Mouse (Mus musculus) thymus, postnatal 25 days (tissue): ENCODE results near the gene Spry1.

Source experiments
- DNase-seq: peaks from one replicate; pipeline ENCODE4 v3.0.0; 2022

Gene Spry1

DNA sequence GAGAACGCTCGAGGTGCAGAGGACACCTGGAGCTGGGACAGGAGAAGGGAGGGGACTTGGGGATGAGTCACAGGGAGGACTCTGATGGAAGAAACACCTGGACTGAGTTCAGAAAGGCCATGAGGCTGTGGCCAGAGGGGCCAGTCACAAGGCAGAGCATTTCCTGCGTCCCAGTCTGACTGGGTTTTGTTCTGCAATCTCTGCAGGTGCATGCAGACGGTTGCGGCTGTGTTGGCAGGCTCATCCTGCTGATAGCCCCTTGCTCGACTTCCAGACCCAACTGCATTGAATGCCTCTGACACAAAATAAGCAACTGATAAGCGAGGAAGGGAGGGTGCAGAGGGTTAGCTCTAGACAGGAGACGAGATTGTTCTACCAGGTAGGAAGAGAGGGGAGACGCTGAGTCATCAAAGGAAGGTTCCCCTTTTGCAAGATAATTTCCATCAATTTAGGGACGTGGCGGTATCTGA, 35.3 kb downstream of the Spry1 start:
- DNase-seq, result peak; percentile 26

DNA sequence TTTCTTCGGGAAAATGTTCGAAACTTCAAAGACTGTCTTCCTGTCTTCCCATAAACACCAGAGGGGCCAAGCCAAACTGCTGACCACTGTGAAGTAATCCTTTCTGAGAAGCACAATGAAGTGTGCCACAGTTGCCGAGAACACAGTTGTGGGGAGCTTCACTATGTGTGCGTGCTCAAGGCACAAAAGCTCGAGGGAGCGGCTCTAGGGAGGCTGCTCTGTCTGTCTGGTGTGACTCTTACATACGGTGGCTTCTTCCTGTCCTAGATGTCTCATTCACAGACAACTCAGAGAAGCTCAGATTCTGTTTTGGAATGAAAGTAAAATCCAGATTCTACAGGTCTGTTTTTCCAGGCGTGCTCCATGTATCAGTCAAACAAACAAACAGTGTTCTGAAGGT, 36.5 kb downstream of the Spry1 start:
- no peak for DNase-seq

DNA sequence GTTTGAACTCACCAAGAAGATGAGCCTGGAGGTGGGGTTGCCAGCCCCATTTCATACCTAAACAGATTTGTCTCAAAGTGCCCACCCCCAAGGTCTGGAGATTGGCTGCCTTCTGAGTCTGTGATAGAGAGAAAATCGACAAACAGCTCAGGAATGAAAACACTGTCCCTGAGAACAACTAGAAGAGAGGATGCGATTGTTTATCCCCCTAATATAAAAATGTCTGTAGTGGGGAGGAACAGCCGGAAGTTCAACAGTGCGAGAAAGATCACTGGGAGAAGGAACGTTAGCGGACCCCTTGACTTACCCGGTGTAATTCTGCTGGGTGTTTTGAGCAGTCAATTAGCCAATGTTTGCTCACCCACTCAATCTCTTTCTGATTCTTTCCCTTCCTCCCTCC, 46.5 kb downstream of the Spry1 start:
- no peak for DNase-seq

DNA sequence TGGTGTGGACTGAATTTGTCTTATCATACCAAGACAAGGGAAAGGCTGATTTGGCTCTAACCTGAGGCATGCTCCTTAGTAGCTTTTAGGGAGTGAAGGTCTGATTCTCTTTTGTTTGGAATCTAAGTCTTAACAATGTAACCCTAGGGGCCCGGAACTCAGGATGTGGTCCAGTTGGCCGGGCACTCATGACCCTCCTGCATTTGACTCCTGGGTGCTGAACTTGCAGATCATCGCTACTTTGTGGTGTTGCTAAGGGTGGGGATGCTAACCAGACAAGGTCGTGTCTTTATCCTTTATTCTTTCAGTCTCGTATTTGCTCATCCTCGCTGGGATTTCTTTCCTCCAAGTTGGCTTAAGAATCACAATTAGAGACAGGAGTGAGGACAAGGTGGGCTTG, 47.0 kb downstream of the Spry1 start:
- no peak for DNase-seq

DNA sequence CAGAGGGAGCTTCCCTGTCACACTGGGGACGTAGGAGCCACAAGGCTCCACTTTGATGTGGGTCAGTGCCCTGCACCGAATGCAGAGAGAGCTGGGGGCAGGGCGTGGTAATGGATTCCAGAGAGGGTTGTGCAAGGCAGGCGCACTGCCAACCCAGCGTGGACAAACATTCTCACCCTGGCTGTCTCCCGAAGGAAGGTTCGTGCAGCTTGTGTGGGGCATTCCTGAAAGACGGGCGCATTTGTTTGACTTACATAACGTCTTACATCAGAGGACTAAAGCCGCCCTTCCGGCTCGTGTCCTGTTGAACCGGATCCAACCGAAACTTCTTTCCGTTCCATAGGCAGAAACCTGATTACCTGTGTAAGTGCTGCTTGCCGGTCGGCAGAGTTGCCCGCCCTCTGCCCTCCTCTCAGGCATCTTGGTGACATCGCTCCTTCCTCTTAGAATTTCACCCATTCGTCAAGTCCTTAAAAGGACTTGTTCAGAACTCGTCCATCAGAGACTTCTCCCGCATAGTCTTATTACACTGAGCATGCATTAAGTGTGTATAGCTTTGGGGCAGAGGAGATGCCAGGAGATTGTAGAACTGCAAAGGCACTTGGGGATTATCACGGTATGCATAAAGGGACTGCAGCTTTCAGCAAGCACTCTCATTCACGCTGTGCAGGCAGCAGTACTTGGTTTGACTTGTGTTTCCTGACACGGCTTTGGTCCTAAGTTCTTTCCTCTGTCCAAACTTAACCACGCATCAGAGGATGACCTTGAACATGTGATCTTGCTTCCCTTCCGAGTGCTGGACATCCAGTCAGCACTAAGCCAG, 47.6 kb downstream of the Spry1 start:
- DNase-seq, result peak; percentile 26

DNA sequence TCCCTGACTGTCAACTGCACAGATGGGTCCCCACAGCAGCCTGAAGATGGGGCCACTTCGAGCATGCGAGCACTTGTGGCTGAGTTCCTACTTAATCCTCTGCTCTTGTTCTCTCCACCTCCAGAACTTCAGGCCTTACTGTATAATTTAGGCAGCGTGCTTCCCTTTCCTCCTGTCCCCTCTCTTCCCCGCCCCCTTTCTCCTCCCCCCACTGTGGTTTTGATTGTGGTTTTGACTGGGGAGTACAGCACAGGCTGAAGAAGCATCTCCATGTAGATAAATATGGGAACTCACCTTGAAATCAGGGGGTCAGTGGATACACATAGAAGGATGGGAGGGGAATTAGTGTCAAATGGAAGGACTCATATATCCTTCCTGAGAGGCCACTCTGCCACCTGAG, 53.2 kb downstream of the Spry1 start:
- DNase-seq, result no peak

DNA sequence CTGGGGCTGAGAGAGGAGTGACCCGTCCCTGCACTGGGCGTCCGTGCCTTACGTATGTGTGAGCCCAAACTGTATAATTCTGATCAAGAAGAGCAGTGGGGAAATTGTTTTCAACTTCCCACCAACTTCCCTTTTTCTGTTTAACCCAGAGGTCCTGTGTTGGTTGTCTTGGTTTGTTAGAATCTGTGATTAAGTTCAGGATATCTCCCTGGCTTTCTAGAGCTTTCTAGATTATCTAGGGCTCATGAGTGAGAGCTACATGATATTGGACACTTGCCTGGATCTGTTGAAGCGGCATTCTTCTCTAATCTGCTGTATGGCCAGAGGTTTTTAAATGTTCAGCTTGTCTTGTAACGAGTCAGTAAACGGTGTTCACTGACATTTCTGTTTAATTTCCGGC, 53.8 kb downstream of the Spry1 start:
- DNase-seq, result no peak
